Mouse (Mus musculus) heart, embryonic 16.5 days (tissue): ENCODE results near the gene Trim52. TPM values are rescaled to one million over a fixed set of nuclear protein-coding genes. Genes with fewer than 3 reads are reported as not detected.

ENCODE experiments used
- ATAC-seq: fragments of 200-750 bp; cut with Nextera tagmentation; replicated peaks from 2 replicates; pipeline ENCODE4 v1.8.0; 2017; ENCODE audit warnings: moderate number of reproducible peaks; ENCODE audit not compliant: insufficient read depth, low FRiP score; ENCODE audit errors: extremely low read depth
- H3K27ac ChIP-seq: fragments of 300-500 bp; sonication (generic); 2 replicates; pipeline ENCODE4 v1.5.1; 2014; ENCODE audit warnings: mild to moderate bottlenecking, low read length, control low read depth, moderate library complexity
- H3K27me3 ChIP-seq: fragments of 300-500 bp; sonication (generic); 2 replicates; pipeline ENCODE4 v1.6.1; 2014; ENCODE audit warnings: low read length, mixed read lengths; ENCODE audit not compliant: control insufficient read depth, insufficient read depth
- H3K36me3 ChIP-seq: fragments of 300-500 bp; sonication (generic); 2 replicates; pipeline ENCODE4 v1.6.1; 2014; ENCODE audit not compliant: control insufficient read depth, insufficient read depth
- H3K4me1 ChIP-seq: fragments of 300-500 bp; sonication (generic); 2 replicates; pipeline ENCODE4 v1.6.1; 2014; ENCODE audit warnings: low read length, mixed read lengths; ENCODE audit not compliant: control insufficient read depth, insufficient read depth
- H3K4me2 ChIP-seq: fragments of 300-500 bp; sonication (generic); 2 replicates; pipeline ENCODE4 v1.6.1; 2014; ENCODE audit warnings: low read depth, mild to moderate bottlenecking, control low read depth, low read length
- H3K4me3 ChIP-seq: fragments of 300-500 bp; sonication (generic); 2 replicates; pipeline ENCODE4 v1.5.1; 2014; ENCODE audit warnings: mild to moderate bottlenecking, control low read depth, low read length
- H3K9ac ChIP-seq: fragments of 300-500 bp; sonication (generic); 2 replicates; pipeline ENCODE4 v1.6.1; 2014; ENCODE audit warnings: low read length, control low read depth
- H3K9me3 ChIP-seq: fragments of 300-500 bp; sonication (generic); replicated peaks from 2 replicates; pipeline ENCODE4 v1.6.1; 2016; ENCODE audit warnings: low read length; ENCODE audit not compliant: control insufficient read depth
- WGBS: fragments of 180-500 bp; shearing (Covaris S2); extraction: QIAGEN DNeasy Blood & Tissue Kit; methylation state at CpG from one replicate; pipeline ENCODE4 v1.1.7; 2014; 5-methylcytosine and 5-hydroxymethylcytosine counted together
- polyA plus RNA-seq: library from polyadenylated mRNA; unstranded; fragments of >200 nt; fragmentation: Nextera tagmentation; extraction: Ambion mirVana; gene quantifications from 2 replicates; pipeline ENCODE4 v1.2.1, GENCODE M21; 2015

The Trim52 gene
- 0.22 TPM in 1 of 2 replicates, not detected in the other for polyA plus RNA-seq

DNA sequence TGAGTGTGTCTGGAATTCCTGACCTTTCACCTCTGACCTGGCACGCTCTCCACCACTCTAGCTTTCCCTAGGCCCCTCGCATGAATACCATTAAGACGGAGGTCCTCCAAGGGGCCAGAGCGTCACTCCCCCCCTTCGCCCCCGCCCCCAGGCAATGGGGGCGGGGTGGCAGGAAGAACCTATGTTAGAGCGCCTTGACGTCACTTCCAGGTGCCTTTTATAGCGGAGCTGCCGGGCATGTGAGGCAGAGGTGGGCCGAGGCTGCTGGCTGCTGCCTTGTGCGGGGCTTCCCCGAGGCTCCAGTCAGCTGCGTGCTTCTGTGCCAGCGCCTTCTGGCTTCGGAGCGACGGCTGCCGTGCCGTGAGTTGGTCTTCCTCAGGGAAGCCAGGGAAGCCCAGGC lies at the start of gene Trim52:
Trim52 (plus strand) TSS at position 219 of the 400 bp plus-strand sequence.
- no peak within 1 kb of the TSS for H3K9ac ChIP-seq
- no peak within 1 kb of the TSS for H3K4me2 ChIP-seq
- WGBS = 94% methylated on average over 21 of the region's 21 CpGs
- H3K27me3 ChIP-seq = no peaks in the 10 kb centered on the region
- no peaks in the 10 kb centered on the region for H3K36me3 ChIP-seq
- H3K4me3 ChIP-seq = no peak within 1 kb of the TSS
- H3K4me1 ChIP-seq = no peaks in the 10 kb centered on the region
- no peak within 1 kb of the TSS for H3K27ac ChIP-seq
- ATAC-seq = no peak
- no peaks in the 10 kb centered on the region for H3K9me3 ChIP-seq

GRCm38 (mm10) chr14:106072608-106073007 lies 33.4 kb upstream of the Trim52 start:
- Histone ChIP-seq H3K9ac (no peak overlapping the region), H3K27ac (no peak overlapping the region), H3K27me3 (no peaks in the 10 kb centered on the region), H3K4me2 (no peak overlapping the region), H3K4me3 (no peak overlapping the region), H3K36me3 (no peaks in the 10 kb centered on the region), H3K4me1 (no peaks in the 10 kb centered on the region), H3K9me3 (no peaks in the 10 kb centered on the region)
- 63% methylated on average over 1 of the region's 1 CpGs for WGBS
- ATAC-seq = no peak

GRCm38 (mm10) chr14:106075181-106076064 lies 30.6 kb upstream of the Trim52 start:
- no peaks in the 10 kb centered on the region for H3K4me1 ChIP-seq
- WGBS = 70% methylated on average over 3 of the region's 3 CpGs
- no peak overlapping the region for H3K4me2 ChIP-seq
- no peaks in the 10 kb centered on the region for H3K36me3 ChIP-seq
- ATAC-seq = no peak; the same call in 1 of the 2 replicates
- no peak overlapping the region for H3K4me3 ChIP-seq
- H3K9ac ChIP-seq = no peak overlapping the region
- H3K27me3 ChIP-seq = no peaks in the 10 kb centered on the region
- H3K9me3 ChIP-seq = no peaks in the 10 kb centered on the region
- H3K27ac ChIP-seq = no peak overlapping the region

DNA sequence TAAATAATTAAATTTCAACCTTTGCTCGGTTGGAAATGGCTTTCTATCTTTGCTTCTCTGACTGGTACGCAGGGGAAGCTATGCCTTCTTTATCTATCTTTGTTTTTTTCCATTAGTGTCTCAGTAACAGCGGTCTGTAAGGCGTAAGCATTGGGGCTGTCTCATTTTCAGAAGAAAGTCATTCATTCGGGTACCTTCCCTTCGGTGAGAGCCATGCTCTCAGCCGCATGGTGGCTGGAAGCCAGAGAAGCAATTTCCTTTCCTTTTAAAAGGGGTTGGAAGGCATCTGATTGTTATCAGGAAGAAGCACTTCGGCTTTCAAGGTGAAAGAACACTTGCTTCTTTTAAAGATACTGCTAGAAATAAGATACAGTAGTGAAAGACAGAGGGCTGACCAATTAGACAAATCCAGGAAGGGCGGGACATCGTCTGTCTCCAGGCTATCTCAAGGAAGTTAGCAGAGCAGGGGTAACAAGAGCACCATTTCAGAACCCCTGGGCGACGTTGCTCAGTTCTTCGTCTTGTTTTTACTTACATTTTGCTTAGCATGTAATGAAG lies 17.4 kb upstream of the Trim52 start:
- Histone ChIP-seq H3K9me3 (no peaks in the 10 kb centered on the region), H3K36me3 (no peaks in the 10 kb centered on the region), H3K4me3 (no peak overlapping the region), H3K4me1 (no peaks in the 10 kb centered on the region), H3K27me3 (no peaks in the 10 kb centered on the region), H3K4me2 (no peak overlapping the region), H3K27ac (no peak overlapping the region), H3K9ac (no peak overlapping the region)
- 49% methylated on average over 13 of the region's 13 CpGs for WGBS
- no peak for ATAC-seq

DNA sequence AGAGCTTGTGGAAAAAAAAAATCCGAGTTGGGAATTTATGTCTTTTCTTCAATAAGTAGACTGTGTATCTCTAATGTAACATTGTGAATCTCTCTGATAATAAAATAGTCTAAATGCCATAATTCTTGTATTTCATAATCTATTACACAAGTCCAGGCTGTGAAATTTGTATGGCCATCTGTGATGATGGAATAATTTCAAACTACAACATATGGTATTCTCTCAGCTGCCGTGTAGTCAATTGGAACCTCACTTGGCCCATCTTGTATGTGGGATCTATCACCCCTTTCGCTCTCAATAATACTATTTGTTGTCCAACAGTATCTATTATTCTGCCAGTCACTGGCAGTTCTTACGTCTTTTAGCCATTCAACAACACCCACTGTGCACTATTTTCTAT lies 9.2 kb upstream of the Trim52 start:
- H3K9ac ChIP-seq = no peak overlapping the region
- ATAC-seq = no peak
- H3K27ac ChIP-seq = no peak overlapping the region
- 0 out of 2 replicates have a peak, but pooled peaks cover 2% of the 10 kb centered on the region for H3K9me3 ChIP-seq
- no peaks in the 10 kb centered on the region for H3K36me3 ChIP-seq
- H3K4me2 ChIP-seq = no peak overlapping the region
- WGBS = 86% methylated on average over 4 of the region's 4 CpGs
- H3K4me3 ChIP-seq = no peak overlapping the region
- no peaks in the 10 kb centered on the region for H3K27me3 ChIP-seq
- no peaks in the 10 kb centered on the region for H3K4me1 ChIP-seq

DNA sequence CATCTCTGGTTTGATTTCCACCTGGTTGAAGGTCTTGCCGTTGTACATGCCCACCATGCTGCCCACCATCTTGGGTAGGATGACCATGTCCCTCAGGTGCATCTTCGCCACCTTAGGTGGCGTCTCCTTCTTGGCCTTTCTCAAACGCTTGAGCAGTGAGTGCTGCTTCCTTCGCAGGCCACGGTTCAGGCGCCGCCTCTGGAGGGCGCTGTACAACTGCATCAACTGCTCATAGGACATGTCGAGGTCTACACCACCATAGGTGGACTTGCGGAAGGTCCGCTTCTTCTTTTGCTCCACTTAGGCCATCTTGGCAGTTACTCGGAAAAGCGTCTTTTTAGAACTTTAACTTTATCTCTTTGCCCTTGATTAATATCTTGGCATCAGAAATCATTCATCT lies 5.1 kb upstream of the Trim52 start:
- Histone ChIP-seq H3K4me3 (no peak overlapping the region), H3K9ac (no peak overlapping the region), H3K36me3 (no peaks in the 10 kb centered on the region), H3K27me3 (no peaks in the 10 kb centered on the region), H3K9me3 (0 out of 2 replicates have a peak, but pooled peaks cover 2% of the 10 kb centered on the region), H3K4me2 (no peak overlapping the region), H3K4me1 (no peaks in the 10 kb centered on the region), H3K27ac (no peak overlapping the region)
- ATAC-seq = no peak
- 86% methylated on average over 14 of the region's 14 CpGs for WGBS

GRCm38 (mm10) chr14:106106425-106106824 lies 427 bp downstream of the Trim52 start:
- H3K4me1 ChIP-seq = no peaks in the 10 kb centered on the region
- H3K9me3 ChIP-seq = no peaks in the 10 kb centered on the region
- no peak overlapping the region for H3K4me3 ChIP-seq
- WGBS = 97% methylated on average over 22 of the region's 22 CpGs
- no peak overlapping the region for H3K27ac ChIP-seq
- ATAC-seq = no peak
- no peak overlapping the region for H3K9ac ChIP-seq
- H3K36me3 ChIP-seq = no peaks in the 10 kb centered on the region
- H3K4me2 ChIP-seq = no peak overlapping the region
- H3K27me3 ChIP-seq = no peaks in the 10 kb centered on the region

DNA sequence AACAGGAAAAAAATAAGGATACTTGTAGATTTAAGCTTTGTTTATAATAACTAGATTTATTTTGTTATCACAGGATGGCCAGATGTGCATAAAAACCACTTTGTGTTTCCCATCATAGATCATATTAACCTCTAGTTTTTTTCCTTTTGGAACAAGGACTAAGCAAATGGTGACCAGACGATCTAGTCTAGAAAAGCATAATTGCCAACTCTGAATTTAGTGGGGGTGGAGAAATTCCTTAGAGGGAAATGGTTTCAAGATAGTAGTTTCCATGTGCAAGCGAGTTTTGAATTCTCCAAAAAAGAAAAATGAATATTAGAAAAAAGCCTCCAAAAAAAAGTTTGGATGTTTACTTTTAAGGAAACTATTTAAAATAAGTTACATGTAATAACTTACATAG lies 13.4 kb downstream of the Trim52 start:
- ATAC-seq = no peak
- 54% methylated on average over 2 of the region's 2 CpGs for WGBS
- H3K27ac ChIP-seq = no peak overlapping the region

DNA sequence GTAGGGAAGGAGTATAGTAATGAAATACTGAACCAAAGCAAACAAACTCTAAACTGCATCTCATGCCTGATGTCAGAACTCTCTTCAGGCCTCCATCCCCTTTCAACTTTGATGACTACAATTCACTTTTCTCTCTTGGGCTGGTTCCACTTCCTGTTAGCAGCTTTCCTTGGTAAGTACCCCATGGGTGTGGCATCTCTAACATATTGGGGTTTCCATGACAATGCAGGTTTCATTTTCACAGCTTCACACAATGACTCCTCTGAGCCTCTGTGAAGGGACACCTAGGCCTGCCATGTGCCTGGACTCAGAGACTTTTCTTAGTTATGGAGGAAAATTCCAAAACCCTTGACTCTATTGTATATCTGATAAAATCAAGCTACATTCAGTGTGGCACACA lies 30.3 kb downstream of the Trim52 start:
- no peak overlapping the region for H3K4me3 ChIP-seq
- H3K9me3 ChIP-seq = no peaks in the 10 kb centered on the region; the same call in 1 of the 2 replicates
- no peak overlapping the region for H3K27ac ChIP-seq
- no peak overlapping the region for H3K4me2 ChIP-seq
- no peak overlapping the region for H3K9ac ChIP-seq
- no peaks in the 10 kb centered on the region for H3K36me3 ChIP-seq
- ATAC-seq = no peak
- H3K4me1 ChIP-seq = no peaks in the 10 kb centered on the region
- no peaks in the 10 kb centered on the region for H3K27me3 ChIP-seq

More for the DNA sequence above, 13.4 kb downstream of the Trim52 start:
- no peak overlapping the region for H3K4me3 ChIP-seq
- H3K9ac ChIP-seq = no peak overlapping the region
- H3K4me2 ChIP-seq = no peak overlapping the region
- H3K36me3 ChIP-seq = no peaks in the 10 kb centered on the region
- H3K9me3 ChIP-seq = no peaks in the 10 kb centered on the region
- no peaks in the 10 kb centered on the region for H3K27me3 ChIP-seq
- H3K4me1 ChIP-seq = no peaks in the 10 kb centered on the region
